7 mouse cellular contexts compared by ENCODE assay signal in the genomic region with DNA sequence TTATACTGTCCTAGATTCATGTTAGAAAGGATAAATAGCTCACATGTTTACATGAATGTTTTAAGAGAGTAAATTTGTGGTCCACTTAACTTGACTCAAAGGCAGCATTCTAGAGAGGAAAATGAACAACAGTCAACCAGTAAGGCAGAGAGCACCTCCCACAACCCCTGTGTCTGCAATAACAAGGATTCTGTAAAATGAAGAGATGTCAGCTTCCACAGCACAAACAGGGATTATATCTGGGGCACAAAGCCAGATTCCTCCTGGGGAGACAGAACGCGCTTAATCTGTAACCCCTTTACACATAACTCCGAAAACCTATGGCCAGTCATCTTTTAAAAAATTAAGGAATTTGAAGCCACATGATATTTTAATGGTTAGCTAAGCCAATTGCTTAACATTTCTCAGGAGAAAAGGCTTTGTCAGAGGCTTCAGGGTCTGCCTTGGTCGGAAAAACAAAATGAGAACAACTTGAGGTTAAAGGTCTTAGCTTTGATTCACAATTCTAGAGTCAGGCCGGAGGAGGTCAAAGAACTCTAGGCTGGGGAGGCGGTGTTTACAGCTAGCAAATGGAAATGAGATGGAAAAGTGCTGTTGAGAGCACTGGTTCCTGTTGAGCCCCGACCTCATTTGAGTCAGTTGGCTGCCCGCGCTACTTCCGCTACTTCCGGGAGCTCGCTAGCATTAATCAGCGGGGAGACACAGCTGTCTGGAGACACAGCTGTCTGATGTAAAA.
A peak's percentile ranks its signal among the peaks of the same experiment; 100 is the strongest.
DNase-seq lines count a peak whose midpoint lies in the region; ATAC-seq lines count a peak whose summit lies in the region.

No protein-coding gene starts in this region.

- H3K4me2 ChIP-seq in stomach, embryonic 16.5 days (ENCODE audit: low read depth, low read length) = peak overlapping the region; percentile 34

- no peaks in the 10 kb centered on the region for H3K36me3 ChIP-seq in stomach, embryonic 16.5 days (ENCODE audit: control insufficient read depth, insufficient read depth, low read length)

- no peak overlapping the region for H3K9ac ChIP-seq in stomach, embryonic 16.5 days (ENCODE audit: low read length)

- peak overlapping the region; percentile 37 for H3K27ac ChIP-seq in stomach, embryonic 16.5 days (ENCODE audit: low read length)

- no peaks in the 10 kb centered on the region for H3K27me3 ChIP-seq in stomach, embryonic 16.5 days (ENCODE audit: control insufficient read depth, insufficient read depth, low read length)

- peak; percentile 26 for DNase-seq in urinary bladder, postnatal 14 days (ENCODE audit: low spot score)
- no peak for DNase-seq in urinary bladder, postnatal 36 days (ENCODE audit: low spot score in 2 of 2)
- DNase-seq in kidney, adult 8-10 months = peak; percentile 87 to 94
- DNase-seq in lung, postnatal 14 days = peak; percentile 25
- DNase-seq in right cerebral cortex, postnatal 36 days (ENCODE audit: low spot score in 2 of 2) = no peak

- no peak overlapping the region for H3K4me3 ChIP-seq in stomach, embryonic 16.5 days (replicated peaks; ENCODE audit: low read length)

- H3K4me1 ChIP-seq in stomach, embryonic 16.5 days (ENCODE audit: control insufficient read depth, insufficient read depth, low read length) = peaks cover 9% of the 10 kb centered on the region; the same call in 1 of the 2 replicates

- no peaks in the 10 kb centered on the region for H3K9me3 ChIP-seq in stomach, embryonic 16.5 days (replicated peaks; ENCODE audit: control insufficient read depth, low read length)

- ATAC-seq in granulocyte monocyte progenitor cell, adult 5-6 weeks (replicated peaks; ENCODE audit: poor library complexity, severe bottlenecking) = peak; percentile 69
- peak; percentile 29; the same call in 1 of the 2 replicates for ATAC-seq in stomach, embryonic 16.5 days (ENCODE audit: insufficient read depth, low FRiP score)

- WGBS in stomach, embryonic 16.5 days = 41% methylated on average over 13 of the region's 13 CpGs

Comparison
In these comparisons a context has a peak if more than half of its experiments do, and no peak if none do; other contexts are left out.
1. DNase-seq: peak in urinary bladder, postnatal 14 days (single experiment), kidney, adult 8-10 months (2 of 2) and lung, postnatal 14 days (single experiment); none in urinary bladder, postnatal 36 days (0 of 2) and right cerebral cortex, postnatal 36 days (0 of 2).